Mouse (Mus musculus): ENCODE results near the gene Pdss2.

Gene Pdss2

DNA sequence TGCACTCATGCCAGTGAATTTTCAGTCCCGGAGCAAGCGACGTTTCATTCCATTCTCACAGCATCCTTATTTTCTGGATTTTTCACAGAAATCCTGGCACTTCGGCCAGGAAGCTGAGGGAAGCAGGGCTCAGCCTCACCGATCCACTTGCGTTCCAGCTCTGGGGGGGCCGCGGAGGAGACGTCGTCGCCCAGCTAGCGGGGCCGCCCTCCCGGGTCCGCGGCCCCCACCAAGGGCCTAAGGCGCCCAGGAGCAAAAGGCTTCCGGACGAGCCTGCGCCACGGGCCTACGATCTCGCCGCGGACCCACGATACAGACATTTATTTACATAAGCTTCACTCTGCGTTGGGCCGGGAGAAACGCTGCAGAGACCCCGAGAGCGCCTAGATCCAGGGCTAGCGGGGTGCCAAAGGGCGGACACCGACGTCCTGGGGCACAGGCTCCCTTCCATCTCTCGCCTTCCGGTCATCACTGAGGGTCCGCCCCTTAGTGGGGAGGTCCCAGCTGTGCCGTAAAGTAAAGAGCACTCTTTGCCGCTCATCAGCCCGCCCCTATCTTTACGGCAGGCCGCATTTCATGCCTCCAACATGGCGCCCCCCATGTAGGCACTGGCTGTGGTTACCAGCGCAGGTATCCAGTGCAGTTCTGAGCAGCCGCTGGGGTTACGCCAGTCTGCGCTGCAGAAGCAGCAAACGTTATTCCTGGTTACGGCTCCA lies at the start of gene Pdss2:
Gene Pdss2, plus strand, starts transcription at position 577 of the 716 bp plus-strand sequence.
- peak; percentile 85 for DNase-seq (ENCODE audit: low read depth, low spot score)

DNA sequence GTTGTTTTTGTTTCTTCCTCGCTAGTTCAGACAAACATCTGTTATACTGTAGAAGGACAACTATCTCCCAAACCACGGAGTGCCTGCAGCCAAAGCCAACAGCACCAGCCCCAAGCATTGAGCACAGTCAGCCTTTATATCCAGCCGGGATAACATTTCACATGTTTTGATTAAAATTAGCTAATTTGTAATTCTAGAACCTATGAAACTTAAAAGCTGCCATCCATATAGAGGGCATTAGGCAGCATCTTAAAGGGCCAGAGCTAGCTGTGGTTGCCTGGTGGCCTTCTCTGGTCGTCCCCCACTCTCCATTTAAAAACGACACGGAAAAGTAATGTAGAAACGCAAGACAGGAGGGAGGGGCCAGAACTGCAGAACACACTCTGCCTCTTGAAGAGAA lies 49.2 kb upstream of the Pdss2 start:
- DNase-seq (ENCODE audit: low read depth, low spot score) = no peak

DNA sequence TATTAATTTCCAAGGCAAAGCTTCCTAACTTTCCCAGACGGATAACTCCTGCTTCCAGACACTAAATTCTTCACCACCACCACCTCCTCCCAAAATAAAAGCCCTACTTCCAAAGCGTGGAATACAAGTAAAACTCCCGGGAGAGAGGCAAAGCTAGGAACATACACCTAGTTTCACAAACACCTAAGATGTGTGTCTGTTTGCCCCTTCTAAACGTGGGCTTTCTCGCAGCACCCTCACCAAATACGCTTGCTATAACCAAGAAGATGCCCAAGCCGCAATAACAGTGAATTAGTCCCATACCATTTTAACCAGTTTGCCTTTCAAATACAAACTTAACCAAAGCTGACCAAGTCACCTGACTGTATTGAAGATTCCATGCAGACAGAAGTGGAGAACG lies 48.7 kb upstream of the Pdss2 start:
- no peak for DNase-seq (ENCODE audit: low read depth, low spot score)

DNA sequence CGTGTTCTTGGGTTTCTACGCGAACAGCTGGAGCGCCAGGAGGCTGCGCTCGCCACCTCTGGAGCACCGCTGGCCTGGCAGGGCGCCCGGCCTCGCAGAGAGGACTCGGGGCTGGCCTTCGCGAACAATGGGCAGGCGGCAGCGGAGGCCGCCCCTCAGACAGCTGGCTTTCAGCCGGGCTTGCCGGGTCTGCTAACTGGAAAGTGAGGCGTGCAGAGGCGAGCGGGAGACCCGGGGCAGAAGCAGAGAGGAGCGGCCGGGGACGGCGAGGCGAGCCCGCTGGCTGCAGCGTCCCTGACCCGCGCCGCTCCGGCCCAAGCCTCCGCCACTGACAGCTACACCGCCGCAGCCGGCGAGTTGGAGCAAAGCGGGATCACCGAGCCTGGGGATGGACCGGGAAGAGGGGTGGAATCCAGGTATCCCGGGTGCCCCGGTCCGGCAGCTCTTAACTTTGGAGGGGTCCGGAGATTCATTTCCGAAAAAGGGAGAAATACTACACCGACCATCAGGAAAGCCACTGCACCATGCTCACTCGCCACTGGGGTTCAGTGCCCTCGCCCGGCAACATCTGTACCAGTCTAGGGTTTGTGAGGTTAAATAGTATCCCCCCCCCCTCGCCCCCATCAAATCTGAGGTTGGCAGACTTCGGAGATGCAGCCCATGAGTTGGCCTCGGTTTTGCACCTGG lies 48.0 kb upstream of the Pdss2 start:
- DNase-seq (ENCODE audit: low read depth, low spot score) = peak; percentile 30

DNA sequence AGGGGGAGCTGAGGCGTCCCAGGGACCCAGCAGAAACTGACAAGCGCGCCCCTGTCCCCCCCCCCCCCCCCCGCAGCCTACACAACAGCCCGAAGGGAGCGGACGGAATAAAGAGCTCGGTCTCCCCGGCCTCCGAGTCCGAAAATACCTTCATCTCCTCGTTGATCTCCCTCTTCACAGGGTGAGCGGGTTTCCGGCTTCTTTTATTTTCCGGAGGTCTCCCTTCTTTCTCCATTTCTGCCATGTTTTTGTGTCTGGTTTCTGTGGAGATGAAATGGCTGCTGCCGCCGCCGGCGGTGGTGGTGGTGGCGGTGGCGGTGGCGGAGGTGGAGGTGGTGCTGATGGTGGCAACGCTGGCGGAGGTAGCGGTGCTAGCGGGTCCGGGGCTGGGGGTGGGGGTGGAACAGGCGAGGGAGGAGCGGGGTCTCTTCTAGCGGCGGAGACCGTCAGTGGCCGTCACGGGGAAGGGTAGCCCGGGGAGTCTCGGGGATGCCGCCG lies 47.4 kb upstream of the Pdss2 start:
- no peak for DNase-seq (ENCODE audit: low read depth, low spot score)

DNA sequence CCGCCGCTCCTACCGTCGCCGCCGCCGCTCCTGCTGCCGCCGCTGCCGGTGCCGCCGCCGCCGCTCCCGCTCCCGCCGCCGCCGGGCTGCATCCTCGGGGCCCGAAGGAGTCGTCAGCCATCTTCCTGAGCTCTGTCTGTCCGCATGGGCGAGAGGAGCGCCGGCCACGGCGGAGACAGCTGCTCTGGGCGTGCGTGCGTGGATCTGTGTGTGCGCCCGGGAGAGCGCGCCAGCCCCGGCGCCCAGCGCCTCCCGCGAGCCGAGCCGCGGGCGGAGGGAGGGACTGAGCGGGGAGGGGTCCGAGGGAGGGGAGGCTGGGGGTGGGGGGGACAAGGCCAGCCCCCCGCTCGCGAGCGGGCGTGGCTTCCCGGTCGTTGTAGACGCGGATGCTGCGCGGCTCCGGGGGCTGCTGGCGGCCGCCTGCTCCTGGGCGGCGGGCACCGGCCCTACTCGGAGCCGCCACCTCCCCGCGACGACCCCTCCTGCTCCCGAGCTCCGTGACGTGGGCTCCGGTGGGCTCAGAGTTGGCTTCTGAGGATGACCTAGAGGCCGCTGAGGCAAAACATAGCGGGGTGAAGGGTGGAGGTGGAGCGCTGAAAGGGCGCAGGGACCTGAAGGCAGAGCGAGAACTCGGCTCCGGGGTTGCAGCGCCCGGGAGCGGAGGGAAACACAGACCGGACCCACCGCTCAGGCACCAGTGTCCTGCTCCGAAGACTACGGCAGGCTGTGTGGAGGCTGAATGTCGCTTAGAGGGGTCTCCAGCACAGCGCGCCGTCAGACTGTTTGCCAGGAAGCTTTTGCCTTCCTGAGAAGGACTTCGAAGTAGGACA lies 46.7 kb upstream of the Pdss2 start, which contains the start of the genes Sobp and 9030612E09Rik:
Gene Sobp, minus strand, starts transcription at position 205 of the 830 bp plus-strand sequence.
Gene 9030612E09Rik, plus strand, starts transcription at position 379 of the 830 bp plus-strand sequence.
- peak; percentile 59 for DNase-seq (ENCODE audit: low read depth, low spot score)

DNA sequence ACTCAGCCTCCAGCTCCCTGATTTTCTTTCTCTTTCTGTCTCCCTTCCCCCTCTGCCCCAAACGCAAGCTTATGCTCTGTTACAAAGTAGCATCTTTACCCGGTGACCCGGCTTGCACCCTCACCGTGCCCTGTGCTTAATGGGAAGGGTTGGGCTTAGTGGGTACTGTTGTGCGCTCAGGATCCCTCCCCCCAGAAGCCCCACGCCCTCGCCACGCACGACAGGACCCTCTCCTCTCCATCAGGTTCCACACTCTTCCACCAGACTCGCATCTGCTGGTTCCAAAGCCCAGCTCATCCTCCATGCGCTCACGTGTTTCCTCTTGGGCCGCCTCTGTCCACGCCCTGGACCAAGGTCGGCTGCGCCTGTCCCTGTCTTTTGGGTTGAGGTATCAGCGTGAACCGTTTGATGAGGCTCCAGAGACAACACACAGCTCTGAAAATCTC lies 46.1 kb upstream of the Pdss2 start:
- DNase-seq (ENCODE audit: low read depth, low spot score) = no peak

DNA sequence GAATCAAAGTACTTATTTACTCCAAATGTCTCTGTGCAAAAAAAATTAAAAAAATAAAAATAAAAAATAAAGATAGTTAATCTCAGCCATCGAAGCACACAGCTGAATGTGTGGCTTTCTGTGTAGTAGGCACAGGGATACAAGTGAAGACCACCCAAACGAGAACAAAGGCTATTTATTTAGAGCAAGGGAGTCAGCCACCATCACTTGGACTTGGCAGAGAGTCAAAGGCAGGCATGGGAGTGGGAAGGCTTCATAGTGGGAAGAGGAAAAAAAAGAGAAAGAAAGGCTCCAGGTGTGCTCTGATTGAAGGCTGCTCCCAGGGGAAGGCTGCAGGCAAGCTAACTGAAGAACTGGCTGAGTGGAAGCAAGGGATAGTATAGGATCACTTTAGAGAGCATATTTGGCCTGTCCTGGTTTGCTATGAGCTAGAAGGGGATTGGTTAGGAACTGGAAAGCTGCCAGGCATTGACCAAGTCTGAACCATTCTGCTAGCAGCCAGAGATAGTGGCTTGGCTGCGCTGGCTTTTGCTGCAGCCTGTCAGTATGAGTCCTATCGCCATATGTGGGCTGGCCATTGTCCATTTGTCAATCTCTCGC lies 40.9 kb upstream of the Pdss2 start:
- no peak for DNase-seq (ENCODE audit: low read depth, low spot score)

DNA sequence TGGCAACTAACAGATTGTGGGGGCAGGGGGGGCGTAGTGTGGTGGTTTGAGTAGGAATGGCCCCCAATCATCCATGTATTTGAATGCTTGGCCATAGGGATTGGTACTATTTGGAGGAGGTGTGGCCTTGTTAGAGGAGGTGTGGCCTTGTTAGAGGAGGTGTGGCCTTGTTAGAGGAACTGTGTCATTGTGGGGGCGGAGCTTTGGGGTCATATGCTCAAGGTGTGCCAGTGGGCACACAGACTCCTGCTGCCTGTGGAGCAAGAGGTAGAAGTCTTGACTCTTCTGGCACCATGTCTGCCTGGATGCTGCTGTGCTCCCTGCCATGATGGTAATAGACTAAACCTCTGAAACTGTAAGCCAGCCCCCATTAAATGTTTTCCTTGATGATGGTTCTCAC lies 21.1 kb upstream of the Pdss2 start:
- no peak for DNase-seq (ENCODE audit: low read depth, low spot score)

DNA sequence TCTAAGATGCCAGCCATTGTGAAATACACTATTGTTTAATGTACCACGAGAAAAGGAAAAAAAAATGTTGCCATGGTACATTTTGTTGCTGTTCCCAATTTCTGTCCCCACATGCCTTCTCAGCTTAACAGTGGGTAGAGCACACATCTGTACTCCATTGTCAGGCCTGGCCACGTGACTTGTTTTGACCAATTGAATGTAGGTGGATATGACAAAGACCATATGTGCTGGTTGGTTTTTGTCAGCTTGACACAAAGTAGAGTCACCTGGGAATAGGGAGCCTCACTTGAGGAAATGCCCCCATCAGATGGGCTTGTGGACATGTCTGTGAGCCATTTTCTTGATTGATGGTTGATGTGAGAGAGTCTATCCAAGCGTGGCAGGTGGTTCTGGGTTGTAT lies 17.4 kb upstream of the Pdss2 start:
- DNase-seq (ENCODE audit: low read depth, low spot score) = no peak

DNA sequence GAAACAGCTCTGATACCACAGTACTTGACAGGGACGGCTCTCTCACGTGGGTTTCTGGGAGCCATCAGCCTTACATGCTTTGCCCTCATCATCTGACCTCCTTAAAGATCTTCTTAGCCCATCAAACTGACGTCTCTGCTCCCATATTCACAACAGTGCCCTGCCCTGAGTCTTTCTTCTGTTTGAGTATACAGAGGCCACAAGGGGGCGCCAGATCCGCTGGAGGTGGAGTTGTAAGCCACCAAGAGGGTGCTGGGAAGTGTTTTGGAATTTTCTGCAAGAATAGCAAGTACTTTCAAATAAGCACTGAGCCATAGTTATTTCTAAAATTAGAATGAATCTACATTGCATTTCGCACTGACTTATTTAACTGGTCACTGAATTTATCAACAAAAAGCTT lies 9.4 kb upstream of the Pdss2 start:
- peak; percentile 6 for DNase-seq (ENCODE audit: low read depth, low spot score)

DNA sequence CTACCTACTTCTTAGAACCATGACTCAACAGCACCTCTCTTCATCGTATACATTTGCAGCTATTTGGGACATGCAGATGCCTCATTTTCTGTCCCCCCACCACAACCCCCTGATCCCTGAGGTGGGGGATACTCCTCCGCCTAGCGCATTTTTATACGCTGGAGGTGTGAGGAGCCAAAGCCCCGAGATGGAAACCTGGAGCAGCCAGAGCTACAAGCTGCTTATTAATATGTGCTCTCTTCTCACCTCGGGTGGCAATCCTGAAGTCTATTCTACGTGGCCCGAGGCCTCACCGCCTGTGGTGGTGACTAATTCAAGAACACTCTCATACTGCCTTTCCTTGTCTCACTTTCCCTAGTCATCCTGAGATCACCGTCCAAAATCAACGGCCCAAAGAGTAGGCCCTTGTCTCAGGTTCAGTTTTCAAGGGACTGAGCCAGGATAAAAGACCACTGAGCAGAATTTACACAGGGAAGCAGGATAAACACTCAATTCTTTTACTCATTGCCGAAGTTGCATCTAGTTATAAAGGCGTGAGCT lies 3.9 kb upstream of the Pdss2 start:
- DNase-seq (ENCODE audit: low read depth, low spot score) = no peak

DNA sequence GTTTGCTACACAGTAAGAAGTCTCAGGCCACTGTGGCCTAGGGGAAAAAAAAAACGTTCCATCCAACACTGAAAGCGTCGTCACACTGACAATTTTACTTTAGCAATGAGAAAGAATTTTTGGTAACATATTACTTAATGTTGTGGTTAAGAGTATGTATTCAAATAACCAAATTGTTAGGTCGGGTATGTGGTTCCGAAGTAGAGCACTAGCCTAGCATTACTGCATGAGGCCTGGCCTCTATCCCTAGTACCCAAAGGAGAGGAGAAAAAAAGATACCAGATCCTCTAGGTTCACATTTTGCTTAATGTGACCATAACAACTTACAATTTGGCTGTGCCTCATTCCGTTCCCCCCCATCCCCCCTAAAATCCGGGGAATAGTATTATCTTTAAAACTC lies 807 bp upstream of the Pdss2 start:
- DNase-seq (ENCODE audit: low read depth, low spot score) = no peak

DNA sequence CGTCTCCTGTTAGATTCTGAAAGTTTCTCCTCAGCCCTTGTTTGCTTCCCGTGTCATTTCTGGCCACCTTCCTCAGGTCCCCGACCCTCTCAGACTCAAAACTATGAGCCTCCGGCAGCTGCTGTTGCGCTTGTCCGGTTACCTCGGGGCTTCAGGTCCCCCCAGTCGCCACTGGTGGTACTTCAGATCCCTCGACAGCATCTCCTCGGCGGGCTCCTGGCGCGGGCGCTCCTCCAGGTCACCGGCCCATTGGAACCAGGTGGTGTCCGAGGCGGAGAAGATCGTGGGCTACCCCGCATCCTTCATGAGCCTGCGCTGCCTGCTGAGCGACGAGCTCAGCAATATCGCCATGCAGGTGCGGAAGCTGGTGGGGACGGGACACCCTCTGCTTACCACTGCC lies 373 bp downstream of the Pdss2 start:
- DNase-seq (ENCODE audit: low read depth, low spot score) = no peak

DNA sequence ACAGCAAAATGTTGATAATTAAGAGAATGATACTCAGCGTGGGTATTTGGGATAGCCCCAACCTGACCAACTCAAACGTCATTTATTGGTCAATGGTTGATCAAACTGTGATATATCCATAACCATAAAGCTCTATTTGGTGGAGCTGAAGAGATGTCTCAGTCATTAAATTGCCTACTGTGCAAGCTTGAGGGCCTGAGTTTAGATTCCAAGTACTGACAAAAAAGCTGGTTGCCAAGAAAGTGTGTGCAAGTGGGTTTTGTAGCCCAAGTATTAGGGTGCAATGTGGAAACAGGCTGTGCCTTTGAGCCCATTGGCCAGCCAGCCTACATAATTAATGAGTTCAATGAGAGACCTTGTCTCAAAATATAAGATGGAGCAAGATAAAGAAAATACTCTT lies 2.1 kb downstream of the Pdss2 start:
- no peak for DNase-seq (ENCODE audit: low read depth, low spot score)

DNA sequence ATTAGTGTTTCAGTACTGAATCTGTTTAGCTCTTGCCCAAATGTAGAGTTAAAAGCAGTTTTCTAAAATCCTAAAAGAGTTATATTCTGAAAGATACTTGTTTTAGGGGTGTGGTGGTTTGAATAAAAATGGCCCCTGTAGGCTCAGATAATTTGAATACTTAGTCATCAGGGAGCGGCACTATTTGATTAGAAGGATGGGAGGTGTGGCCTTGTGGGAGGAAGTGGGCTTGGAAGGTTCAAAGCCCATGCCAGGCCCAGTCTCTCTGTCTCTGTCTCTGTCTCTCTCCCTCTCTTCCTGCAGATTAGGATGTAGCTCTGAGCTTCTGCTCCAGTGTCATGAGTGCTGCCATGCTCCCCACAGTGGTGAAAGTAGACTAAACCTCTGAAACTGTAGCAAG lies 5.1 kb downstream of the Pdss2 start:
- DNase-seq (ENCODE audit: low read depth, low spot score) = no peak

DNA sequence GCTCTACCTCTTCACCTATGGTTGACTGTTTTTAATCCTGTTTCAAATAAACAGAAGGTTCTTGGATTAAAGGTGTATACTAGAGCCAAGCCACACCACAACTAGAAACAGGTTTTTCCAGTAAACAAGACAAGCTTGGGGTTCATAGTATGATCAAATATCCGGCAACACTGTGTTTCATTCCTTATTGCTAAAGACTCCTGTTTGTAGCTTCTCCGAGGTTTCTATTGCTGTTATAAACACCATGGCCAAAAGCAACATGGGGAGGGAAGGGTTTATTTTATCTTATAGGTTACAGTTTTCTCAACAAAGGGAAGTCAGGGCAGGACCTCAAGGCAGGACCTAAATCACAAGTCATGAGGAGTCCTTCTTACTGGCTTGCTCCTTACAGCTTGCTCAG lies 8.0 kb downstream of the Pdss2 start:
- no peak for DNase-seq (ENCODE audit: low read depth, low spot score)

DNA sequence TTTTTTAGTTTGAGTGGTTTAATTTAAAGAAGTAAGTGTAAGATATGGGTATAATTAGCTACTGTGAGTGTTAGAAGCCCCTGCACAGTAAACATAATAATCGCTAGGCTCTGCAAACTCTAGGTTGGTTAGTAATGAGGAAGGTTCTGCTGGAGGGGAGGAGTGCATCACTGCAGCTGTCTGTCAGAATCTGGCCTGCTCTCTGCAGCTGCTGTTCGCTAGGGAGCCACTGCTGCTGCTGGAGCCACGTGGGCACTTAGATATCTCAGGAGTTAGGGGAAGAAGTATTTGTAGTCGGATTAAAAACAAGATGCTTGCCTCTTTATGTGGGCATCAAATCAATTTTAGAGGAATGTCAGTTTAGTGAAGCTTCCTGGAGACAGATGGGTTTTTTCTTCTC lies 13.2 kb downstream of the Pdss2 start:
- DNase-seq (ENCODE audit: low read depth, low spot score) = no peak

DNA sequence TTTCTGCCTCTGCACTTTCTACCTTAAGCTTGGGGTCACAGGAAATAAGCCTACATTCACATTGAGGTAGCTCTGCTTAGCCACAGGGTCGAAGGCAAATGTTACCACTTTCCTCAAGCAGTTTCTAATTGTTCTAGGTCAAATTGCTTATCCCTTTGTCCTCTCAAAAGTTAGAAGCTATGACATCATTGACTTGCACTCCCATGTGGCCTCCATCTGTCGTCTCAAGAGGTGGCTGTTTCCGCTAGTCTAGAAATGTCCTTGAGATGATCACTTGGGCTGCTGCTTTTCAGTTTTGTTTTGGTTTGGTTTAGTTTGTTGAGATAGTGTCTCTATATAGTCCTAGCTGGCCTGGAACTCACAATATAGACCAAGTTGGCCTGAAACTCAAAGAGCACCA lies 13.7 kb downstream of the Pdss2 start:
- no peak for DNase-seq (ENCODE audit: low read depth, low spot score)

DNA sequence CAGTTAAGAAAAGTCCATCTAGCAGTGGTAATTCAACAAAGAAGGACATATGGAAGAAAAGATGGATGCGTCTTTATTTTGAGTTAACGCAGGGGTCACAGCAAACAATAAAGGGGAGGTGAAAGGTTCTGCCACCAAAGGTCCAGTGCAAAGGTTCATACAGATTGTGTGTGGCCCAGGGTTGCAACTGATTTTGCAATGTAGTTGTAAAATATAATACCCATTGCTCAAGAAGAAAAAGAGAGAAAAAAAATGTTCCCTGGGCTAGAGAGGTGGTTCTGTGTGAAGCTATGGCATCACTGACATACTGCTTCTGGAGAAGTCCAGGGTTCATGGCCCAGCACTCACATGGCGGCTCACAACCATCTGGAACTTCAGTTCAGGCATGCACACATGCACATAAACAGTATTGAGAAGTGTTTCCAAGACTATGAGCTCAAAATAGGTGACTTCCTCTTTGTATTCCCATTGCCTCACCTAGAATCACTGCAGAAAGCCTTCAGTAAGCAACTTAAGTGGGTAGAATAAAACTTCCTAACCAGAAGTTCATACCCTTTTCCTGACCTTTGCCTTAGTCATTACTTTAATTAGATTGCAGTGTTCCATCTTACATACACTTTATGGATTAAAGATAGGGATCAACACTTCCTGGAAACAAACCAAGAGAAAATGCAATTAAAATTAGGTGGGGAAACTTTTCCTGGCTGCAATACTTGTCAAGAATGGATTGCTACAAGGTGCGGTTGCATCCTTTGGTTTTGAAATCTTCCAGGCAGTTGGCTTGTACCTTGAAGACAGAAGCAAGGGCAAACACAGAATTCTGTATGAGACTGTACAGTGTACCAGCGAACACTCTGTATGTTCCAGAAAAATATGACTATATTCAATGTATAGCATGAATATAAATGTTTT lies 14.7 kb downstream of the Pdss2 start:
- DNase-seq (ENCODE audit: low read depth, low spot score) = no peak

Measured in retina, postnatal 7 days (tissue).